Mouse (Mus musculus) heart, embryonic 15.5 days (tissue): ENCODE results near the gene Vegfd. TPM values are rescaled to one million over a fixed set of nuclear protein-coding genes. Genes with fewer than 3 reads are reported as not detected.

Source experiments
- ATAC-seq: fragments of 200-750 bp; cut with Nextera tagmentation; replicated peaks from 2 replicates; pipeline ENCODE4 v1.8.0; 2017; ENCODE audit warnings: low read depth, moderate TSS enrichment; ENCODE audit not compliant: insufficient number of reproducible peaks, insufficient read depth, low FRiP score
- H3K27ac ChIP-seq: fragments of 300-500 bp; sonication (generic); 2 replicates; pipeline ENCODE4 v1.5.1; 2015; ENCODE audit warnings: mild to moderate bottlenecking, inconsistent platforms
- H3K27me3 ChIP-seq: fragments of 300-500 bp; sonication (generic); 2 replicates; pipeline ENCODE4 v1.6.1; 2015; ENCODE audit warnings: inconsistent platforms
- H3K36me3 ChIP-seq: fragments of 300-500 bp; sonication (generic); 2 replicates; pipeline ENCODE4 v1.6.1; 2015; ENCODE audit warnings: mild to moderate bottlenecking, inconsistent platforms
- H3K4me1 ChIP-seq: fragments of 300-500 bp; sonication (generic); replicated peaks from 2 replicates; pipeline ENCODE4 v1.6.1; 2015; ENCODE audit warnings: inconsistent platforms
- H3K4me2 ChIP-seq: fragments of 300-500 bp; sonication (generic); 2 replicates; pipeline ENCODE4 v1.6.1; 2015; ENCODE audit warnings: inconsistent platforms, mild to moderate bottlenecking, moderate library complexity
- H3K4me3 ChIP-seq: fragments of 300-500 bp; sonication (generic); 2 replicates; pipeline ENCODE4 v1.5.1; 2015; ENCODE audit warnings: mild to moderate bottlenecking, inconsistent platforms
- H3K9ac ChIP-seq: fragments of 300-500 bp; sonication (generic); 2 replicates; pipeline ENCODE4 v1.6.1; 2015; ENCODE audit warnings: mild to moderate bottlenecking, inconsistent platforms
- H3K9me3 ChIP-seq: fragments of 300-500 bp; sonication (generic); replicated peaks from 2 replicates; pipeline ENCODE4 v1.6.1; 2016; ENCODE audit warnings: inconsistent platforms
- WGBS: fragments of 180-500 bp; shearing (Covaris S2); methylation state at CpG from one replicate; pipeline ENCODE4 v1.1.7; 2015; ENCODE audit warnings: mixed read lengths; 5-methylcytosine and 5-hydroxymethylcytosine counted together
- polyA plus RNA-seq: library from polyadenylated mRNA; unstranded; fragments of >200 nt; fragmentation: Nextera tagmentation; extraction: Ambion mirVana; gene quantifications from 2 replicates; pipeline ENCODE4 v1.2.1, GENCODE M21; 2015

The Vegfd gene
- polyA plus RNA-seq, 1 experiment from 2014 or later = 4.7 TPM

DNA sequence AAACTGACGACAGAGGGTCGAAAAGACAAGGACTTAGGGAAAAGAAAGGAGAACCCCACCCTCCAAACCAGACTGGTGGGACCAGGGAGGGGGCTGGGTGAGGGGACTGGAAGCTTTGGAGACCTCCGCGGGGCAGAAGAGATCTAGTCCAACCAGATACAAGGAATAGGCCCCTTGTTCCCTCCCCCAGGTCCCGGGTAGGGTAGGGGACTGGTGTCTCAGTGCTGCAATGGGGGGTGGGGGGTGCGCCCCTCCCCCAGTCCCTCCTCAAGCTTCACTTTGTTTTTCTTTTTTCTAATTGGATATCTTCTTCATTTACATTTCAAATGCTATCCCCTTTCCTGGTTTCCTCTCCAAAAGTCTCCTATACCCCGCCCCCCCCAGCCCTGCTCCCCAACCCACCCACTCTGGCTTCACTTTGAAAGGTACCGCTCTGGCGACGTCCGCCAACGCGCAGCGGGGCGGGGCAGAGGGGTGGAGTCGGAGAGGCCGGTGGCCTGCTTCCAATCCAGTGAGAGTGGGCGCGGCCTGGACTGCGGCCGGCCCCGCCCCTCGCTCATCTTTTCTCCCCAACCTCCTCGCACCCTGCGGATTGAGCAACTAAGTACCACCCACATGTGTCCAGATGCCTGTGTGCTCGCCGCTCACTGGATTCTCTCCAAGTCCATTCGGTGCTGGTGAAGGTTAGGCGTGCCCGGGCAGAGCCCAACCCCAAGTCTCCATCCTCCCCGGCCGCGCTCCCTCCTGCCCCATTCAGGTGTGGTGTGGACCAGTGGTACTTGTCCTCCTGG, 8.6 kb downstream of the Vegfd start:
- Histone ChIP-seq H3K4me3 (peak overlapping the region; percentile 47), H3K4me1 (no peaks in the 10 kb centered on the region), H3K27ac (no peak overlapping the region), H3K9ac (peak overlapping the region; percentile 21; the same call in 1 of the 2 replicates), H3K27me3 (no peaks in the 10 kb centered on the region), H3K4me2 (peak overlapping the region; percentile 79), H3K9me3 (no peaks in the 10 kb centered on the region), H3K36me3 (no peaks in the 10 kb centered on the region)
- ATAC-seq = peak; percentile 96
- 17% methylated on average over 33 of the region's 33 CpGs for WGBS

DNA sequence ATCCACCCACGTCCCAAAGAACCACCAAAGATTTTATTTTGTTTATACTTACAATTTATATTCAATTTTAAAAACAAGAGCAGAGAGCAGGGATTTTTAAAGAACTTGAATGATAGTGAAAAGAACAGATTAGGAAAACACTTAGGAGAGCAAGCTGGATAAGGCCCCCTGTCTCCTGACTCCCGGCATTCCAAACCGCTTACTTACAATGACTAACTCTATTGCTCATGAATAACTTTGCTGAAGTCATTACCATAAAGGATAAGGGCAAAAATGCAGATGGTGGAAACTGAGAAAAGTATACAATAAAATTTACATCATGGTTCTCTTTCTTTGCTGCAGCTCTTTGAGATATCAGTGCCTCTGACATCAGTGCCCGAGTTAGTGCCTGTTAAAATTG, 20.9 kb downstream of the Vegfd start:
- Histone ChIP-seq H3K4me3 (no peak overlapping the region), H3K27ac (no peak overlapping the region), H3K36me3 (no peaks in the 10 kb centered on the region), H3K4me1 (no peaks in the 10 kb centered on the region), H3K4me2 (no peak overlapping the region), H3K9me3 (no peaks in the 10 kb centered on the region), H3K27me3 (no peaks in the 10 kb centered on the region), H3K9ac (no peak overlapping the region)
- WGBS = 53% methylated on average over 4 of the region's 4 CpGs
- no peak for ATAC-seq

DNA sequence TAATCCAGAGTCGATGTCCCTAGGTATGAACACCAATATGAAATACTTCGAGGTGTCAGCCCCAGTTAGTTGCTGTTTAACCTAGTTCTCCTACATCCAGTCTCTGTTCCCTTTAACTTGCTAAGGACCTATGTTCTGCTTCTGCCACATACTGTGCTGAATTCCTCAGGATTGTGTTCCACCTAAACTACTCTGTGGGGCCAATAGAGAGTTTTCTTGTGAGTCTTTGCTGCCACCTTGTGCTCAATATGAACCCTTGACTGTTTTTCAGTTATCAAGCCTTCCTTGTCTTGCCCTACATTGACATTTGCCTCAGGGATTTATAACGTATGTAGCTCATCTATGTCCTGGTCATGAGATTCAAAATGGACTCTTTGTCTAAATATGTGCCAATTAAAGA, 25.3 kb downstream of the Vegfd start:
- 48% methylated on average over 3 of the region's 3 CpGs for WGBS
- Histone ChIP-seq H3K9ac (no peak overlapping the region), H3K4me3 (no peak overlapping the region), H3K4me2 (no peak overlapping the region), H3K36me3 (no peaks in the 10 kb centered on the region), H3K27me3 (no peaks in the 10 kb centered on the region), H3K9me3 (no peaks in the 10 kb centered on the region), H3K4me1 (no peaks in the 10 kb centered on the region), H3K27ac (no peak overlapping the region)
- no peak for ATAC-seq

DNA sequence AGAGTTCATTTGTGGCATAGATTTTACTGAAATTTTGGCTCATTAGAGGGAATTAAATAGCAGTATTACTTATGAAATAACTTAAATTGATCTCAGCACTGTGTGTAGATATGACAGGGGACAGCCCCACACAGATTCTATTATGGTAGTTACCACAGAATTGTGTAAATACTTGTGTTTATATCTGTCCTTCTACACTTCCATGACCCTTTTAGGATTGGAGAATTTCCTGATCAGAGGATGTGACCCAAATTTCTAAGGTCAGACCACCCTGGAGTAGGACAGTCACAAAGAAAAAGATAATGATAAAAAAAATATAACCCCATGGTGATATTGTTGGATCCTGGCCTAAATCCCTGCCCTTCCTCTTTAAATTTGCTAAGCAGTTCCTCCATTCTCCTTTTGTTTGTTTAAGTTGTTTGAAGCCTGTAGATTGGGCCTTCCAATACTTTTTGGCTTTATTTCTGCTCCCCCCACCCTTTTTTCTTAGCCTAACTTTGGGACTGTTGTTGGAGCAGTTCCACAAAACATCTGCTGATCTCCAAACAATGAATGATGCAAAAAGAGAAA, 32.0 kb downstream of the Vegfd start:
- H3K4me2 ChIP-seq = no peak overlapping the region
- H3K9me3 ChIP-seq = no peaks in the 10 kb centered on the region
- no peaks in the 10 kb centered on the region for H3K4me1 ChIP-seq
- no peak overlapping the region for H3K9ac ChIP-seq
- H3K27ac ChIP-seq = no peak overlapping the region
- H3K4me3 ChIP-seq = no peak overlapping the region
- no peak for ATAC-seq
- H3K27me3 ChIP-seq = no peaks in the 10 kb centered on the region
- no peaks in the 10 kb centered on the region for H3K36me3 ChIP-seq

DNA sequence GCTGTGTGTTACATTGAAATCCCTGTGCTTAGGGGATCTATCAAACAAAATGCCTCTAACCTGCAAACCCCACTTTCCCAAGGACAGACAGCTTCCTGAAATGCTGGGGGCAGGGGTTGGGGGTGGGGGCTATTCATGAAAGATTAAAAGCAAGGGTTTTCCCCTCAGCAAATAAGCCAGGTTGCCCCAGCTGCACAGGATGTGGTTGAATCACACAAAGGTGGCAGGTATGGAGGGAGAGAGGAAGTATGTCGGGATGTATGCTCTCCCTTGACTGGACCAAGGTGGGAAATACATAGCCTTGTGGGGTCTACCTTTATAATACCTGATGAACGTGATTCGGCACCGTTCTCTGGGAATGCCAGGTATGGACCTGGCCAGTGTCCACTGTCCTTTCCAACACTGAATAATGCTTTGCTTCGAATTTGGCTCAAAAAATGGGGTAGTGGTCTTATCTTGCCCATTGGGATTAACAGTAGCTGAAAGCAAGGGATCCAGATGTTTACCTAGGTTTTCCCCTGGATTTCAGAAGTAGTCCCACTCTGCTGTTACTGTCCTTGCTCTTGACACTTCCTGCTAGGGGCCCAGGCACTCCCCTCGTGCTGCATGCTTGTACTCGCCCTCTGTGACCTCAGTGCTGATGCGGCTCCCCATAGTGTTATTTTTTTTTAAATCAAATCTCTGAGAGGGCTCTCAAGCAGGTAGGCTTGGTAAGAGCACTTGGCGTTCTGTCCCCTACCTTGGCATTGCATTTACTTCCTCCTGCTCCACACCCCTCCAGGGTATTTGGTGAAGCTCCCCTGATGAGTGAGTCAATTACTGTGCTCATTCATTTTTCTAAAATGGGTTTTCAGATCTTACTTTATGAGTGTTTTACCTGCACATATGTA, 33.2 kb downstream of the Vegfd start:
- H3K27ac ChIP-seq = no peak overlapping the region
- H3K4me2 ChIP-seq = no peak overlapping the region
- H3K4me3 ChIP-seq = no peak overlapping the region
- H3K27me3 ChIP-seq = no peaks in the 10 kb centered on the region
- no peak for ATAC-seq
- 63% methylated on average over 9 of the region's 9 CpGs for WGBS
- H3K36me3 ChIP-seq = no peaks in the 10 kb centered on the region
- no peaks in the 10 kb centered on the region for H3K9me3 ChIP-seq
- no peak overlapping the region for H3K9ac ChIP-seq
- no peaks in the 10 kb centered on the region for H3K4me1 ChIP-seq

DNA sequence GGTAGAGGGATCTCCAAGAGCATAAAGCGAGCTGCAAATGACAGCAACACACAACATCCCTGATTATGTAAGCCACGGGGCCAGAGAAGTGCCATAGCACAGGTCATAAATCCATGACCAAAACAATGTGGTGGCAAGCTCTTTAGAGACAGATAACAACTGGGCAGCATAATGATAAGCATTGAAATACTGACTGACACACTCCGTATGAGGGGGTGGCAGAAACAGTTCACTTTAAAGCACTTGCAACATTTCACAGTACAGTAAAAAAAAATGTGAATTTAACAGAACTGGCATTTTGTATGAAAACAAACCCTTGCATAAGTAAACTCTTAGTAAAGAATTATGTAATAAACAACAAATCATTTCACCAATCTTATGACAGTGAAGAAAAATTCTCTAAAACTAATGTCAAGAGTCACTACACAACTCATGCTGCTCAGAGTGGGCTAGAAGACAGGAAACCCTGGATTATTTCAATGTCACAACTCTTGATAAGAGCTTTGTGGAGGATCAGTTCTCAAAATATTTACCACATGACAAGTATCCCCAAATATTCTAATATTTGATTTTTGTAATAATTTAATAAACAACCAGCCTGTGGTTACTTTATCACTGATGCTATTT, 35.2 kb downstream of the Vegfd start:
- H3K9me3 ChIP-seq = no peaks in the 10 kb centered on the region
- WGBS = 51% methylated on average over 3 of the region's 3 CpGs
- no peak for ATAC-seq
- H3K4me3 ChIP-seq = no peak overlapping the region
- no peaks in the 10 kb centered on the region for H3K36me3 ChIP-seq
- H3K4me1 ChIP-seq = no peaks in the 10 kb centered on the region
- H3K9ac ChIP-seq = no peak overlapping the region
- H3K27me3 ChIP-seq = no peaks in the 10 kb centered on the region
- no peak overlapping the region for H3K4me2 ChIP-seq
- H3K27ac ChIP-seq = no peak overlapping the region

DNA sequence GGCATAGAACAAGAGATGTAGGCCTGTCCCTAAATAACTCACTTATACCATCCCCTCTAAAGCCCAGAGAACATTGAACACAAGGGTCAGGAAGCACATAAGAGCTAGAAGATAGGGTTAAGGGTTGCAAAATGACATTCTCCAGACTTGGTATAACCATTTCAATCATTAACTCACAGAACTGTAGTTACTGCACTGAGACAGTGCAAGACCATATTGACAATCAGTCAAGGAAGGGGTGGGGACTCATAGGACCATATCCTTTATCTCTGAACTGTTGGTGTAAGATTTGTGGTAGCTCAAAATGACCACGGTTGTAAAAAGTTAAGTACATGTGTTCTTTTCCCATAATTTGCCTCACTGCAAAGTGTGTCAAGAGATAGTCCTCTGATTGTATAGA, 37.4 kb downstream of the Vegfd start:
- Histone ChIP-seq H3K36me3 (no peaks in the 10 kb centered on the region), H3K27me3 (no peaks in the 10 kb centered on the region), H3K9me3 (no peaks in the 10 kb centered on the region), H3K4me2 (no peak overlapping the region), H3K4me1 (no peaks in the 10 kb centered on the region), H3K9ac (no peak overlapping the region), H3K27ac (no peak overlapping the region), H3K4me3 (no peak overlapping the region)
- WGBS = 68% methylated on average over 1 of the region's 1 CpGs
- no peak for ATAC-seq

DNA sequence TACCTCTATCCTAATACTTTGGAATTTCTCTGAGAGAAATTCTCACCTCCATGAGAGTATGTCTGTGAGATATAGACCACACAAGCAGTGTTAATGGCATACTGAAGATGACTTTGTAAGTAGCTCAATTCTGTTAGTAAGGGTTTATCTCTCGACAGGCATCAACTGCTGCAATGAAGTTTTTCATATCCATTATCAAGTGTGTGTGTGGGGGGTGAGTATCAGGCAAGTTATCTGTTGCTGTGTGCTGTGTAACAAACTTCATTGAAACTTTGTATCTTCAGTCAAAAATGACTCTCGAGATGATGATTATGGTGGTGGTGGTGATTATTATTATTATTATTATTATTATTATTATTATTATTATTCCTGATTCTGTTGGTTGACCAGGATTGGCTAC, 43.6 kb downstream of the Vegfd start:
- WGBS = 66% methylated on average over 2 of the region's 2 CpGs
- peaks cover 7% of the 10 kb centered on the region for H3K4me1 ChIP-seq
- no peaks in the 10 kb centered on the region for H3K9me3 ChIP-seq
- H3K4me2 ChIP-seq = no peak overlapping the region
- H3K36me3 ChIP-seq = no peaks in the 10 kb centered on the region
- H3K27me3 ChIP-seq = no peaks in the 10 kb centered on the region
- H3K27ac ChIP-seq = no peak overlapping the region
- no peak overlapping the region for H3K9ac ChIP-seq
- no peak overlapping the region for H3K4me3 ChIP-seq
- ATAC-seq = no peak

DNA sequence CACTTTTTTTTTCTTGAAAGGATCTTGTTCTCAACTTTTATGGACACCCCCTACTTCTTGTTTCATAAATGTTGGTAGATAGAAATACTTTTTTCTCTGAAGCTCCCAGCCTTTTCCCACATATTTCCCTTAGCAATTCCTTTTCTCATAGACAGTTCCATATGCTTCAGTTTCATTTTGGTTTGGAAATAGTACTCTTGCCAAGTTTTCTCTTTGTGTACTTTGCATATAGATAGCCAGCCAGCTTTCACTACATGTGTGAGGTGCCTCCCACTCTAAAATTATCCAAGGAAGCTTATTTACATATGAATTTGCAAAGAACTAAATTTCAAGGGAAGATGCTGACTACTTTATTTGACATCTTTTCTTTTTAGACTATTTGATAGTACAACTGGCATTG, 44.8 kb downstream of the Vegfd start:
- Histone ChIP-seq H3K4me2 (no peak overlapping the region), H3K9me3 (no peaks in the 10 kb centered on the region), H3K4me3 (no peak overlapping the region), H3K27ac (no peak overlapping the region), H3K27me3 (no peaks in the 10 kb centered on the region), H3K9ac (no peak overlapping the region), H3K36me3 (peaks cover 3% of the 10 kb centered on the region), H3K4me1 (peaks cover 7% of the 10 kb centered on the region)
- ATAC-seq = no peak

DNA sequence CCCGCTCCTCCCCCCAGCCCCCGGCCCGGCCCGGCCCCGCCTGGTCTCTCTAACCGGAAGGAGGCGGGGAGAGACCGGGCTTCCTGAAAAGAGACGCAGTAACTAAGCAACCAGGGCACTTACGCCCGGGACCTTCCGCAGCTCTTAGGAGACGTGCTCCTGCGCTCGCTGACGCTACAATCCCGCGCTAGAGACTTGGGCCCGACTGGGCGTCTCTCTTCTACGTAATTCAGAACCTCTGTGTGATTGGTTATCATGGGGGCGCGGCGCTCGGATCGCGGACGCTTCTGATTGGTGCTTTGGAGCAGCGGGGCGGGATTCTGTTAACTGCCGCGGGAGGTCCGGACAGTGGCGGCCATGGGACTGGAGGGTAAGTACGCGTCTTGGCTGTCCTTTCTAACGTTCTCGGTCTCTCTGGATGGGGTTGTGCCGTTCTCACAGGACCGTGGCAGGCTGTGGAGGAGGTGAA, 46.3 kb downstream of the Vegfd start, which contains the start of gene Piga:
TSS of gene Piga (plus strand) at position 317 of the 469 bp plus-strand sequence.
- Histone ChIP-seq H3K36me3 (peaks cover 10% of the 10 kb centered on the region), H3K9me3 (no peaks in the 10 kb centered on the region), H3K9ac (peak within 1 kb of the TSS; percentile 65), H3K4me2 (peak within 1 kb of the TSS; percentile 57), H3K27ac (peak within 1 kb of the TSS; percentile 78), H3K4me3 (peak within 1 kb of the TSS; percentile 64), H3K4me1 (peaks cover 7% of the 10 kb centered on the region), H3K27me3 (no peaks in the 10 kb centered on the region)
- 18% methylated on average over 40 of the region's 40 CpGs for WGBS
- ATAC-seq = peak; percentile 99

DNA sequence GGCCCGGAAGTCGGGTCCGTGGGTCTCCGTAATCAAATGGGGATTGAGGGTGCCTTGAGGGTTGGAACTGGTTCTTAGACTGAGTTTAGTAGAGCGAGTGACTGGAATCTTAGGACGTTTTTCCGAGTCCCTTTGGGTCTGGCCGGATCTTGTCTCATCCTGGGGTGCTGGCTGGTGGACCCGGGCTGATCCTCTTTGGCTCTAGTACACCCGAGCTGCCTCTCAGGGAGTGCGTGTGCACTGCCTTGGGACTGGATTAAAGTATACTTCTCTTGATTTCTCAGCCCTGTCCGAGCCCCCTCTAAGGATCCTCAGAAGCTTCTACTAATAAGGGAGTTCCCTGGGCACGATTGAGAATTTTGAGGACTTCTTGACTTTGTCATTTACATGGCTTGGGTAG, 46.8 kb downstream of the Vegfd start:
- peaks cover 10% of the 10 kb centered on the region for H3K36me3 ChIP-seq
- H3K27me3 ChIP-seq = no peaks in the 10 kb centered on the region
- 0 out of 2 replicates have a peak, but pooled peaks have one; percentile 1 for ATAC-seq
- peak overlapping the region; percentile 57 for H3K4me2 ChIP-seq
- H3K27ac ChIP-seq = peak overlapping the region; percentile 78
- H3K9ac ChIP-seq = peak overlapping the region; percentile 65
- no peaks in the 10 kb centered on the region for H3K9me3 ChIP-seq
- WGBS = 15% methylated on average over 13 of the region's 13 CpGs
- peak overlapping the region; percentile 64 for H3K4me3 ChIP-seq
- H3K4me1 ChIP-seq = peaks cover 7% of the 10 kb centered on the region
